Mouse (Mus musculus) retina, embryonic 14.5 days (tissue): ENCODE measurements around the gene Tenm4.

Source experiments
- DNase-seq: peaks from one replicate; pipeline ENCODE4 v3.0.0-alpha.2; 2015; ENCODE audit warnings: low spot score

Tenm4 gene

DNA sequence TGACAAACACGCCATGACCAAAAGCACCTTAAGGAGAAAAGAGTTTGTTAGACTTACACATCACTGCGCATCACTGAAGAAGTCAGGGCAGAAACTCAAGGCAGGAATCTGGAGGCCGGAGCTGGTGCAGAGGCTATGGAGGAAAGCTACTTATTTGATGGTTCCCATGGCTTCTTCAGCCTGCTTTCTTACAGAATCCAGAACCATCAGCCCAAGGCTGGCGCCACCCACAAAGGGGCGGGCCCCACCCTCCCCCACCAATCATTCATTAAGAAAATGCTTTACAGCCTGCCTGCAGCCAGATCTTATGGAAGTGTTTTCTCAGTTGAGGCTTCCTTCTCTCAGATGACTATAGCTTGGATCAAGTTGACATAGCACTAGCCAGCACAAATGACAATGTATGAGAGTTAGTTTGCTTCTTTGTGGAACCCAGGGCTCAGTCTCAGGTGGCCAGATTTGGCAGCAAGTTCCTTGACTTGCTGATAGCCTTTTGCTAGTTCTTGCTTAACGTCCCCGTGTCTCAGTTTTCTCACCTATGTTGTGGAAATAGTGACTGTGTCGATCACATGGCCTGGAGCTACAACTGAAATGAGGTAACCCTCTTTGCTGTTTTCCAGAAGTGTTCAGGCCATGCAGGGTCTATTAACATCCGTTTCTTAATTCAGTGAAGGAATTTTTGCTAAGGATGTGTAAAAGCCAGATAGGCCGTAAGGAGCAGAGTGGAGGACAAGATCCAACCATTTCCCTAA lies 32.9 kb downstream of the Tenm4 start:
- DNase-seq, result no peak

DNA sequence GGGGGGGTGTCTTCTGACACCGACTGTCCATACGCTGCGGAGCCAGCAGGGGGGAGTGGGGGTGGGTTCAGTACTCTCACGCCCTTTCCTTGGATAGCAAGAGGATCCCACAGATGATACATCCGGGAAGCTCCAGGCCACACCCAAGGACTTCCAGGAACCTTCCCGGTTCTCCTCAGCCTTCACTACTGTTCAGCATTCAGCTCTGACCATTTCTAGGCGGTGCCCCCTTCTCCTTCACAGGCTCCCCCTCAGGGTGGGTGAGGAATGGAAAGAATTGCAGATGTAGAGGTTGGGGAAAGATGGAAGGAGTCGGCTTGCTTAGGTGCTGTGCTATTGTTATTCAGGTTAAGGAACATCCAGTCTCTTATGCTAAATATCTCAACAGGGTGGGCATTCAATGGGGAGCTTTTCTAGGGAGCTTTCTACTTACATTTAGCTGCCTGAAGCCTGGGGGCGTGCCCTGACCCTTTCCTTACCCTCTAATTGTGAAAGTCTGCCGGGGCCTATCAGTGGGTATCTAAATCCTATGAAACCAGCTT lies 33.8 kb downstream of the Tenm4 start:
- no peak for DNase-seq

DNA sequence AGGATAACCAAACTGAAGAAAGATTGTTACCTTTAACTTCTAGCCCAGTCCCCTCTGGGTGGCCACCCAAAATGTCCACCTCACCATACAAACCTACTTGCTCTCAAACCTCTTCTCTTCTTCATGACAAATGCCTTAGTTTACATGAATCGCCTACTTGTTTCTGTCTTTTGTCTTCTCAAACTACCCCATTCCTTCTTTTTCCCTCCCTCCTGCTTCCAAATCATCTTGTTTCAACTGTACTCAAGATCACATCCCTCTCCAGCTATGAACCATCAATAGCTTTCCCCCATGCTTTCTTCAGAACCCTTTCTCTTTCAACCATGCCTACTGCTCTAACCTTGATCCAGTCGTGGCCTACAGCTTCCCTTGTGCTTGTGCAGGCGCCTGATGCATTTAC lies 36.0 kb downstream of the Tenm4 start:
- no peak for DNase-seq

DNA sequence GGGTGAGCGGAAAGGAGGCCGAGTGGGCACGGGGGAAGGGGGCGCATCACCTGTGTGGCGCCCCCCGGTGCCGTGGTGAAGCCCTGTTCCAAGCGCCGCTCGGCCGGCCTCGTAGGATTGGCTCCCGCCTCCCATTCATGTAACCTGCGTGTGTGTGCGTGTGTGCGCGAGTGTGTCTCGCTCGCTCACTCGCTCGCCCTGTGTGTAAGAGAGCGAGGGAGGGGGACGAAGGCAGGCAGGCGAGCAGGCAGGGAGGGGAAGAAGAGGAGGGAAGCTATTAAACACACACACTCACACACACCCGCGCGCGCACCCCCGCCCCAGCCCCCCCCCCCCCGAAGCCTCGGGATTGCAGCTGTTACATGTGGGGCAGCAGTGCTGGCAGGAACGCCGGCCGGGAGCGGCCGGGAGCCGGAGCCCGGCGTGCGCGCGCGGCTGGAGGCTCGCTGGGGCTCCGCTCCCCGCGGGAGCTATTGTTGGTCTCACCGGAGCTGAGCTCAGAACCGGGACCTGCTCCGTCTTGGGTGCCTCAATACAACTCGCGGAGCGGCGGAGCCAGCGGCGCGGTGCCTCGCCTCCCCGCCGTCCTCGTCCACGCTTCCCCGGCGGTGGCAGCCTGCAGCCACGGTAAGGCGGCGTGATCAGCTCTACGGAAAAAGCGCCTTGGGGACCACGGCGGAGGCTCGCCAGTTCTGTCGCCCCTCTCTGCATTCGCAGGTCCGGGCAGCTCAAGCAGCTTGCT lies 38.9 kb downstream of the Tenm4 start:
- peak; percentile 75 for DNase-seq

DNA sequence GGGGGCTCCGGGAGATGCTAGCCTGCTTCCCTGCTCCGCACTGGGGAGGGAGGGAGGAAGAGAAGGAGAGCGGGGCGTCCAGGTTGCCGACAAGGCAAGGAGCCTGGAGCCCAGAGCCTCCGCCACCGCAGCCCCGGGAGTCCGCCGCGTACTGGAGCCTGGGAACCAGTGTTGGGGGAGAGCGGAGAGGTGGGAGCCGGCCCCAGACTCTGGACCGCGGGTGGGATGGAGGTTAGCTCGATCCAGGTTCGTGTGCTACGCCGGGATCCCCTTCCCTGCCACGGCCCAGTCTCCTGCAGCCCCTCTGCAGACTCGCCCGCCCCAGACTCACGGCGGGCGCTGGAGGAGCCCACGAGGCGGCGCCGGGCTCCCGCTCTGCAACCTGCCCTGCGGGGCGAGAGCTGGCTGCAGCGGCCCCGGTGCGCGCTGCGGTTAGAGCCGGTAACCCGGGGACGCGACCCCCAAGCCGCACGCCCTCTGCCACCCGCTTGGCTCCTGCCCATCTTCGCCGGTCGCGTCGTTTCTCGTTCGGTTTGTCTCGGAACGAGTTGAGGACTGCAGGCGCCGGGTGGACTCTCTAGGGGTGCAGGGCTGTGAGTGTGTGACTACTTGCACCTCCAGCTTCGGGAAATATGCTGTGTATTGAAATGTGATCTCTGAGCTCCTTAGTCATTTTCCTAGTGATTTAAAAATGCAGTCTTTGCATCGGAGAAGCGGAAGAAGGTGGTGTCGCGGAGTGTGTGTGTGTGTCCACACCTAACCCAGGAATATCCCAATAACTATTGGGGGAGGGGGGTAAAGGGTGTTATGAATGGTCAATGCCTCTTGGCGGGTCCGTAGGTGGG lies 39.7 kb downstream of the Tenm4 start:
- DNase-seq, result peak; percentile 77

DNA sequence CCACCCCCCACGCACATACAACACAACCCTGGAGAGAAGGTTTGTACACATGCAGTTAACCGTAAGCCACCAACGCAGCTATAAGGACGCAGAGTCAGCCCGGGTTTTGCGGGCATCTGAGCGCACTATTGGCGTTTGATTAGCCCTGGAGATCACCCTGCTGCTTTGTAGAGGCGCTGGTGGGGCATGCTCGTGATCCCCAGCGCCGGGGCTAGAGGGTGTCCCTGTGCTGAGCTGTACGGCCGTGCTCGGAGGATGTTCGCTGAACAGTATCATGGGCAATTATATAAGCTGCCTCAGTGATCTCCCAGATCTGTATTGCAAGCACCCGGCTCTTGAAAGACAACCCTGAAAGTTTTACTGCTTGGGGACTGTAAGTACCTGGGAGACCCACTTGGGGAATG lies 40.6 kb downstream of the Tenm4 start:
- peak; percentile 59 for DNase-seq

DNA sequence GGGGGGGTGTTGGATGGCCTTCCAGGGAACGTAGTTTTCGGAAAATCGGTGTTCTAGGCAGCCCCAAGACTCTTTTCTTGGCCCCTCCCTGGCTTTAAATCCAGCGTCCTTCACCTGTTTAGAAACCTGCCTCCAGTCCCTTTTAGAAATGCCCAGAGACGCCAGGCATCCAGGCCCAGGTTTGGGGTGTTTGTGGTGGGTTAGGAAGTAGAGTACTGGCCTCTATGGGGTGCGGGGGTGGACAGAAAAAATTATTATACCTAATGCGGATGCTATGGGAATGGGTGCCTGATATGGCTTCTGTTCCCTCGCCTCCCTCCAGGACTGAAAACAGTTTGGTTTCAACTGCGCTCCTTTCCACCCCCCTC lies 41.2 kb downstream of the Tenm4 start:
- DNase-seq, result no peak

DNA sequence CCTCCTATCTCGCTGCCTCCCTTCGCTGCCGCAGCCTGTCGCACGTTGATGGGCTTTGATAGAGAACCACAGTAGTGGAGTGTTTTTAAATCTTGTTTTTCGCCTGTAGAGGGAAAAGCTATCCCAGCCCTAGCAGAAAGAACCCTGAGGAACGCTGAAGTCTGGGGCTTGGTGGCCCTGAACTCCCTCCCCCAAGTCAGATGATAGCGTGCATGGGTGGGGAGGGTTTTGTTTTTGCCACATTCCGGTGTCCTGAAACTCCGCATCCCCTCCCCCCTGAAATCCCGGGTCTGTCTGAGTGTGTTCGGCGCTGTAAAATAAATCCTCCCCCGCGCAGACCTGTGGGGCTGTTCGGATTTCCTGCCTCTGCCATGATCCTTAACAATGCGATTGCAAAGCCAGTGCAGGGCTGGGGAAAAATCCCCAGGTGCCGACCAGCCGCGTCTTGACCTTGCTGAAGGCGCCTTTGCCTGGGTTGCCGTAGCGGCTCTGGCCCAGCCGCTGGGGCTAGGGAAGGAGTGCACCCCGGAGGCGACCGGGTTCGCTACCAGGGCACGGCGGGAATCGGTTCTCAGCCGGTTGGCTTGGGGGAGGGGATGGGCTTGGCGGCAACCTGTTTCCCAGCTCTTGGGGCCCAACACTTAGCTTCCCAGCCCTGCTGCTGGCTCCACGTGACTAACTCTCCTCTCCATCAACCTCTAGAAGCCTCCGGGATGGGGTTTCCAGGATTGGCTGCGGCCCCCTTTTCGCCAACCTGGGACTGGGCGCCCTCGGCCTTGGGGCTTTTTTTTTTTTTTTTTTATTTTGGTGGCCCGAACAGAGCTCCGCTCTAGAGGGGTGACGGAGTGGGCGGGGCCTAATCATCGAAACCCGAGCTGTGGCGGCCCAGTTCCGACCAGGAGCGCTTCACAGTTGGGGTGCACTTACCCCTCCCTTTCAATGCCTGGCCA lies 41.8 kb downstream of the Tenm4 start:
- DNase-seq, result peak; percentile 79

DNA sequence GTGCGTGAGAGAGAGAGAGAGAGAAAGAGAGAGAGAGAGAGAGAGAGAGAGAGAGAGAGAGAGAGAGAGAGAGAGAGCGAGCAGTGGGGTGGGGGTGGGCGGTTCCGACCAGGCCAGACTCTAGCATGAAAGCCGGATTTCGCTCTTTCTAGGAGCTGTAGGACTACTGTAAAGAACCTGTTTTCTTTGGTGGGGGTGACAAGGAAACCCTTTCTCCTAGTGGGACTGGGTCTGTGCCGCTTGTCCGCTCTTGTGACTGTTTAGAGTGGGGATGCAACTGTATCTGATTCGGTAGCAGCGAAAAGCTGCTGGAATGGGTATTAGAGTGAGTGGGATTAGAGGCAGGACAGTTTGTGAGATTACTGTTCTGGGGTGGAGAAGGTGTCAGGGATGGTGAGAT lies 42.7 kb downstream of the Tenm4 start:
- DNase-seq, result no peak

DNA sequence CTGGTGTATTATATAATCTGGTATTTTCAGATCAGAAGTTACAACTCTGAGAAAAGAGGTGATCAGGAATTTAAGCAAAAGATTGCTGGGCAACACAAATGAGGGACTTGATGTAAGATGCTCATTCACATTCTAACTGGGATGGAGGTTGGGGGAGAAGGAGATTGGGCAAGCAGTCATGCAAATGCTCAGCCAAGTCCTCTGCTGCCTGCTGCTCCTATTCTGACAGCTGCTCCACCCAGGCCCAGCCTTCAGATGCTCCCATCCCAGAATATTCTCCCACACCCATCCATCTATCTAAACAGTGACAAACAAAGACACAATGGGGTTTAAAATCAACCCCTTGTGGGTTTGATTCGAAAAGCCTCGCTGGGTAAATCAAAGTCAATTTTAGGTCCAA lies 43.8 kb downstream of the Tenm4 start:
- no peak for DNase-seq

DNA sequence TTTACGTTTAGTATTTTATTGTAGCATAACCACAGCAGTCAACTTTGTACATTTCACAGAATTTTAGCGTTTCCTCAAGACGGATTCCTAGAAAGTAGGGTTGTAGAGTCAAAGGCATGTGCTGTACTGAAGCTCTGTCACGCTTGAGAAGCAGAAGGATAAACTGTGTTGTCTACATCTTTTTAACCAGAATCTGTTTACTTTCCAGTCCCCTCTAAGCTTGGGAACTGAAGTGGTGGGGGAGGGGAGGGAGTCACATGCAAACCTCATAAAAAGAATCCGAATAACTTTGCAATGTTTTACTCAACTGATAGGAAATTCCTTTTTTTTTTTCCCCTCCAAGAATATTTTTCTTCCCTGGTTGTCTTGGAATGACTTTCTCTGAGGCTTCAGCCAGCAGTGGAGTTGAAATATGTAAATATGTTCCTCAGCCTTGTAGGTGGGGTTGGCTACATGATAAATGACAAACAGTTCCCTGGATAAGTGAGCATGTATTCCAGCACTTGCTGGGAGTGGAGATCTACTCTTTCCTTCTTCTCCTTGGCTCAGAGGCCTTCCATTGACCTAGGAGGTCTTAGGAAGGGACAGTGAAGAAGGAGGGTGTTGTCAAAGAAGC lies 45.0 kb downstream of the Tenm4 start:
- no peak for DNase-seq

DNA sequence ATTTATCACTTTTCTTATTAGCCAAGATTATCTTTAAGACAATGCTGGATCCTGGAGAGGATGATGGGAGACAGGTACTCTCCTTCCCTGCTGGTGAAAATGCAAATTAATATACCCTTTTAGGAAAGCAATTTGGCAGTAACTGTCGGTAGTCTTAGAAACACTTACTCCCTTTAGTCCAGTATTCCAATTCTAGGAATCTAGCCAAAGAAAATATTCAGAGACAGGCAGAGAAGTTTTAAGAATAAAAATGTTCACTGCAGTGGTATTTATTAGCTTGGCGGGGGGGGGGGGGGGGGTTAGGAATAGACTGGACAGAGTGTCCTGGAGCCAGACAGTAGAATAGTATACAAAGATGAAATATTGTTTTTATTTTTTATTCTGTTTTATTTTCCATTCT lies 48.3 kb downstream of the Tenm4 start:
- DNase-seq, result no peak

DNA sequence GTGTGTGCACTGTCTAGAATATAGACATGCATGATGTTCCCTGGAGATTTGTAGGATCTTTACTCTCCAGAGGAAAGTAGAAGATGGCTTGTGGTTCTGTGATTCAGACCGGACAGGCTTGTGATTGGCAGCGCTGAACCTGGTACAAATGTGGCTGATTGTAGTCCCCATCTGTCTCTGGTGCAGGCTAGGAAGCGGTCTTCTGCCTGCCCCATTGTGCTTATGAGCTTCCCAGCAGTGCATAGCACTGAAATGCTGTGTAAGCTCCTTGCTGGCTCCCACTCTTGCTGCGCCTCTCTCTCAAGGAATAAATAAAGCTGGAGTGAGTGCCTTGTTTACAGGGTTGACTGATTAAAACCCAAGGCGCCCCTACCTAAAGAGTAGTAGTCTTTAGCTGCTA lies 49.6 kb downstream of the Tenm4 start:
- no peak for DNase-seq

DNA sequence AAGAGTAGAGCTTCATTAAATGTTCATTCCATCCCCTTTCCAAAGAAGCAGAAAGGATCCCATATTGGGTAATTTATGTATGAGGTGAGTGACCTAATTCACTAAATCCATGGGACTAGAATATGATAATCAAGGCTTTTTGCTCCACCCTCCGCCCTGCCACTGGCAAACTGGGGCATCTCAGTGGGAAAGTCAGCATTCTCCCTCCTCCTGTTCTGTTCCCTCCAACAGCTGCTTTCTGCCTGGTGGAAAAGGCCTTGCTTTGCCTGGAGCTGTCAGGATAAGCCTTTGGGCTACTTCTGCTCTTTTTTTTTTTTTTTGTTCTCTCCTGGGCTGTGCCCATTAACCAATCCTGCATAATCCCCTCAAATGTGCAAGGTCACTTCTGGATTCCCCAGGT lies 51.5 kb downstream of the Tenm4 start:
- no peak for DNase-seq

DNA sequence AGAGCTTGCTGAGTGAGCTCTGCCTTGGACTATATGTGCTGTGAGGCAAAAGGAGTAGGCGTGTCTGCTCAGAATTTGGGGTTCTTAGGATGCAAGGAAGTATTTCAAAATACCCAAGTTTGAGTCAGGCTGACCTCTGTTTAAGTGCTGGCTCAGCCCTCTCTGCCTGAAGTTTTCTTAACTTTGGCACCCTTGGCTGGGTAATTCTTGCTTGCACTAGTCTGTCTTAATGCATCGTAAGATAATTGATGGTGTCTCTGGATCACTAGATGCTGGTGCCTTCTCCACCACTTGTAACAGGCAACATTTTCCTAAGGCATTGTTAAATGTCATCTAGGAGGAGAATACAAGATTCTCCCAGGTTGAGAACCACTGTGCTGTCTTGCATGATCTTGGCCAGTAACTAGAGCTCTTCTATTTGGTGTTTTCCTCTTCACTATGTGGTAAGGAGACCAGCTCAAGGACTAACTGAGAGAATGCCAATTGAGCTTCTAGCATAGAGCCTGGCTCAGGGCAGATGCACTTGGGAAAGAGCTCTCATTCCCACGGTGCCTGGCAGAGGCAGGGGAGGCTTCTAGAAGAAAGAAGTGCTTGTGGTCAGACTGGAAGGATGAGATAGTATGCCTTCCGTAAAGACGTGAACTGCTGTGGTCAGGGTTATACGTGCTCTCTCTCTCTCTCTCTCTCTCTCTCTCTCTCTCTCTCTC lies 57.7 kb downstream of the Tenm4 start:
- no peak for DNase-seq

DNA sequence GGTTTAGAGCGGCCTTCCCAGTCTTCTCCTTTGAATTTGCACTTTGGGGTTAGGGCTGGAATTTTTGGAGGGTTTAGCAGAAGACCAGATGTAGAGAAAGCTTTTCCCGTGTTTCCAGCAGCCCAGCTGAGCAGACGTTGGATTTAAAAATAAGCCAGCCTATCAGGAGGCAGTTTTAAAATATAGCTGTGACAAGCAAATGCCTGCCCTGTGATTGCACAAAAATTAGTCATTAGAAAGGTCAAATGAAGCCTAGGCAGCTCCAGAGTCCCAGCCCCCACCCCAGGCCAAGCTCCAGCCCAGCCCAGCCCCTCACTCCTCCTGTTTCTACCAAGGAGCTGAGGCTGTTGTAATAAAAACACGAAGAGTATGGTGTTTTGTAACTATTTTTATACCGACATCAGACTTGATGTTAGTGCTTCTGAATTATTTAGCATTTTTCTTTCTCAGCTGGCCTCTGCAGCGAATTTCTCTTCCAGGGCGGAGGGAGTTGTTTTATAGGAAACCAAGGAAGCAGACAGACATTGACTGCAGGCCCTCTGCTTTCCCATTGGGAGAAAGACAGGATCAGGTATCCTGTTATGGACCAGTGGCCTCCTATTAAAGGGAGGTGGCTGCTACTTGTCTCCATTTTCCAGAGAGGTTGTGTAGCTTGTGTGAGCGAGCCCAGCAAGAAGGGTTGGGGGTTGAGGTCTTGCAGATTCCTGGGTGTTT lies 59.1 kb downstream of the Tenm4 start:
- DNase-seq, result no peak

DNA sequence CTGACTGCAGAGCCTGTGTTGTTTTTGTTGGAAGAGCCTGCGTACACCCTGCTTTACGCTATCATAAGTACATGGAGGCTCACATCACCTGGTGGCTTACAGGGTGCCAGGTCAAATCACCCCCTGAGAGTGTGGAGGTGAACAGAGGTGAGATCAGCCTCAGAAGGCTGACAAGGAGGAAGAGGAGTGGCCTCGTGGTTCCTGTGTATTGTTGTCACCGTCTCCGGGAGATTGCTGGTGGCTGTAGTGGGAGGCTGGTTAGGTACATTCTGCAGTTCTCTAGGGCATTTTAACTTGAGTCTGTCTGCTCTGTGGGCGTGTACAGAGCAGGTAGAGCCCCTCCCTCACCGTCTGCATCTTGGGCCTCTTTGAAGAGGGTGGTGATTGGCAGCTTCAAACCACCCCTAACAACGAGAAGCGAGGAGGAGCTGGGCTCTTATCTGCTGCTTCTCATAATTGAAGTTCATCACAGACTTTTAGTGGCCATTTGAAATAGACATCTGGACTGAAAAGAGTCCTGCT lies 59.7 kb downstream of the Tenm4 start:
- no peak for DNase-seq

DNA sequence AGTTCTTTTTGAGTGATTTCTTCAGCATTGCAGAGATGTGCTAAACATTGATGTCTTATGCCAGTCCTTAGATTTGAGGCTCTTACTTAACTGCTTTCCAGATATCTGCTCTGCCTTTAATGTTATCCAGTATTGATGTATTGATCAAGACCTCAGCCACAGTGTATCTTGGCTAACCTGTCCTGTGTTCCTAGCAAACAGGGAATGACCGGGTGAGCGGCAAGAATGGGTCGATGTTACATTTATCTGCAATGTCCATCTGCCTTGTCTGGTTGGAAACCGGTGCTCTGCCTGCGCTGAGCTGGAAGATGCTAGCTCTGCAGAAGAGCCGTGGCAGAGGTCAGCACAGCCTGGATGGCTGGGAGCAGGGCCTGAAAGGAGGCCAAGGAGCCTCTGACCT lies 64.8 kb downstream of the Tenm4 start:
- DNase-seq, result no peak

DNA sequence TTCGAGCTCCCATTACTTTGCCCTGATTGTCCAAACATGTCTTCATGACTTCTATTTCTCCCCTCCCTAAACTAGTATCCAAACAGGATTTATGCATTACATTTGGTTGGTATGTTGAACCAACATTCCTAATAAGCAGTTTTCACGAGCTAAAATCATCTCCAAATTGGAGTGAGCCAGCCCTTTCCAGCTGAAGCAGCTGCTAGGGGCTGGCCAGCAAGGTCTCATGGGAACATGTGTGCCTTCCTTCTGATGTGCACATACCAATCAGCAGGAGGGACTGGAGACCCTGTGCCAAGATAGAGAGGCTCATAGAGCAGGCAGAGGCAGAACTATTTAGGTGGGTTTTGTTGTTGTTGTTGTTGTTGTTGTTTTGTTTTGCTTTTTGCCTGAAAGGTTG lies 69.6 kb downstream of the Tenm4 start:
- peak; percentile 31 for DNase-seq
